Mouse (Mus musculus): ENCODE data around the gene Thap3. TPM values are rescaled to one million over a fixed set of nuclear protein-coding genes. Genes with fewer than 3 reads are reported as not detected.

The Thap3 gene
- polyA plus RNA-seq, 1 experiment from 2014 or later, result 26.5 TPM

DNA sequence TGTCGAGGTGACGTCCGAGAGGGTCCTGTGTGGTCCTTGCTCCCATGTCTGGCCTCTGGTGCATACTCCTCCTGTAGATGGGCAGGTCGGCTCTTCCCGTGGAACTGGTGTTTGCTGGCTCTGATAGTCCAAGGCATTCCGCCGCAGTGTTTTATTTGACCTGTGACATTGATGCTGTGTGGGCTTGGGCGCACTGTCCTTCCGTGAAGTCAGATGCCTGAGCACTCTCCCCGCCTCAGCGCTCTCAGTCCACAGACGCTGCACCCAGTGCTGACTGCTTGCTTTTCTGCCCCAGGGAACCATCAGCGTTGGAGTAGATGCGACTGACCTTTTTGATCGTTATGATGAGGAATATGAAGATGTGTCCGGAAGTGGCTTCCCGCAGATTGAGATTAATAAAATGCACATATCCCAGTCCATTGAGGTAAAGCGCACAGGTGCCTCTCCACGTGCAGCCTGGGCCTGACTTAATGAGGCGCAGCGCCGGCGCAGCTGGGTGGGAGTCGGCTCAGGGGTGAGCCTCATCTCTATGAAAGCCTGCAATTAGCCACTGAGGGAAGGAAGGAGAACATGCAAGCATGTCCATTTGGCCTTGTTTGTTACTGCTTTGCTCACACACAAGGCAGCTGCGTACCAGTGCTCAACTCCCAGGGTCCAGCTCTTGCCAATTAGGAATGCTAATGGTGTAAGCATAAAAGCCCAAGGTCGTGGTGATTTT, 20.4 kb downstream of the Thap3 start:
- peaks cover 68% of the 10 kb centered on the region for H3K36me3 ChIP-seq (ENCODE audit: control insufficient read depth, insufficient read depth, low read length)
- WGBS, result 93% methylated on average over 26 of the region's 26 CpGs
- H3K27ac ChIP-seq (replicated peaks in 1 of 2; ENCODE audit: control insufficient read depth in 1 of 2, insufficient read depth in 1 of 2, low read depth in 2 of 2, low read length in 2 of 2), result no peak overlapping the region
- H3K27me3 ChIP-seq (ENCODE audit: control insufficient read depth, insufficient read depth, low read length), result no peaks in the 10 kb centered on the region
- no peak overlapping the region for H3K4me3 ChIP-seq (ENCODE audit: control insufficient read depth in 1 of 2, insufficient read depth in 1 of 2, low read depth in 1 of 2, low read length in 2 of 2)
- no peak overlapping the region for H3K4me2 ChIP-seq (ENCODE audit: low read length)
- no peak for ATAC-seq (ENCODE audit: insufficient number of reproducible peaks, insufficient read depth, low FRiP score, low read depth)
- no peaks in the 10 kb centered on the region; a peak in 1 of 4 replicates for H3K4me1 ChIP-seq (ENCODE audit: control insufficient read depth in 2 of 2, insufficient read depth in 2 of 2, low read length in 2 of 2)
- H3K9me3 ChIP-seq (ENCODE audit: control insufficient read depth, low read length), result no peaks in the 10 kb centered on the region
- H3K9ac ChIP-seq (ENCODE audit: low read length), result no peak overlapping the region

DNA sequence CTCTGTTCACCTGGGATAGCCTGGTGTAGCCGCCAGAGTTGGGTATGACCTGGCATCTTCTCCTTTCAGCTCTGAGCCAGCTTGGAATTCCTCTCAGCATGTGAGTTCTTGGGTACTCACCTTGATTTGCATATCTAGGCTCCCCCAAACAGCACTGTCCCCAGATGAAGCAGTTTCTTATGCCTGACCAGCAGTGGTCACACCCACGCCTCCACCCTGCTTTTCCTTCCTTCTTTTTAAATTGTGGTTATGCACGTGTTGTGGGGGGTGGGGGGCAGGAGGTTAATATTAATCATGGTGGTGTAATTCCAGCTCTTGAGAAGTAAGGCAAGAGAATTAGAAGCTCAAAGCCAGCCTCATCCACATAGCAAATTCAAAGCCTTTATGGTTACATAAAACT, 26.0 kb downstream of the Thap3 start:
- no peaks in the 10 kb centered on the region for H3K9me3 ChIP-seq (ENCODE audit: control insufficient read depth, low read length)
- H3K27ac ChIP-seq (replicated peaks in 1 of 2; ENCODE audit: control insufficient read depth in 1 of 2, insufficient read depth in 1 of 2, low read depth in 2 of 2, low read length in 2 of 2), result no peak overlapping the region
- no peak overlapping the region for H3K4me2 ChIP-seq (ENCODE audit: low read length)
- no peak overlapping the region for H3K9ac ChIP-seq (ENCODE audit: low read length)
- peaks cover 73% of the 10 kb centered on the region for H3K36me3 ChIP-seq (ENCODE audit: control insufficient read depth, insufficient read depth, low read length)
- WGBS, result 83% methylated on average over 3 of the region's 3 CpGs
- H3K27me3 ChIP-seq (ENCODE audit: control insufficient read depth, insufficient read depth, low read length), result no peaks in the 10 kb centered on the region
- H3K4me3 ChIP-seq (ENCODE audit: control insufficient read depth in 1 of 2, insufficient read depth in 1 of 2, low read depth in 1 of 2, low read length in 2 of 2), result no peak overlapping the region
- no peaks in the 10 kb centered on the region for H3K4me1 ChIP-seq (ENCODE audit: control insufficient read depth in 2 of 2, insufficient read depth in 2 of 2, low read length in 2 of 2)
- ATAC-seq (ENCODE audit: insufficient number of reproducible peaks, insufficient read depth, low FRiP score, low read depth), result no peak

DNA sequence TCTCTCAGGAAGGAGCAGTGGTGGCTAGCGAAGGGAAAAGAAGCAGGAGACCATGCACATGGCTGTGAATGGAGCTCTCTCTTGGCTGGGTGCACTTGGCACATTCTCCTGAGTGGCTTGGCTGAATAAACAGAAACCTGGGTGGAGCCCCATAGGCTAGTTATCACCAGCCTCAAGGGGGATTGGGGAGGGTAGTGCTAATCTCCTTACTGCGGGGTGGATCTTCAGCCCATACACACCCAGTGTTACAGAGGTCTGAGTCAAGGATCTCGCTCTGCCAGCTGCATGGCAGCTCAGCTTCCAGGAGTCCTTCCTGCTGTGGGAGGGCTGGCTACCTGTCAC, 28.3 kb downstream of the Thap3 start:
- Histone ChIP-seq H3K27ac (replicated peaks in 1 of 2; ENCODE audit: control insufficient read depth in 1 of 2, insufficient read depth in 1 of 2, low read depth in 2 of 2, low read length in 2 of 2) (no peak overlapping the region), H3K9ac (ENCODE audit: low read length) (no peak overlapping the region), H3K4me1 (ENCODE audit: control insufficient read depth in 2 of 2, insufficient read depth in 2 of 2, low read length in 2 of 2) (no peaks in the 10 kb centered on the region), H3K36me3 (ENCODE audit: control insufficient read depth, insufficient read depth, low read length) (peaks cover 84% of the 10 kb centered on the region), H3K4me2 (ENCODE audit: low read length) (no peak overlapping the region), H3K4me3 (ENCODE audit: control insufficient read depth in 1 of 2, insufficient read depth in 1 of 2, low read depth in 1 of 2, low read length in 2 of 2) (no peak overlapping the region), H3K9me3 (ENCODE audit: control insufficient read depth, low read length) (no peaks in the 10 kb centered on the region), H3K27me3 (ENCODE audit: control insufficient read depth, insufficient read depth, low read length) (no peaks in the 10 kb centered on the region)
- ATAC-seq (ENCODE audit: insufficient number of reproducible peaks, insufficient read depth, low FRiP score, low read depth), result no peak
- WGBS, result 66% methylated on average over 3 of the region's 3 CpGs

DNA sequence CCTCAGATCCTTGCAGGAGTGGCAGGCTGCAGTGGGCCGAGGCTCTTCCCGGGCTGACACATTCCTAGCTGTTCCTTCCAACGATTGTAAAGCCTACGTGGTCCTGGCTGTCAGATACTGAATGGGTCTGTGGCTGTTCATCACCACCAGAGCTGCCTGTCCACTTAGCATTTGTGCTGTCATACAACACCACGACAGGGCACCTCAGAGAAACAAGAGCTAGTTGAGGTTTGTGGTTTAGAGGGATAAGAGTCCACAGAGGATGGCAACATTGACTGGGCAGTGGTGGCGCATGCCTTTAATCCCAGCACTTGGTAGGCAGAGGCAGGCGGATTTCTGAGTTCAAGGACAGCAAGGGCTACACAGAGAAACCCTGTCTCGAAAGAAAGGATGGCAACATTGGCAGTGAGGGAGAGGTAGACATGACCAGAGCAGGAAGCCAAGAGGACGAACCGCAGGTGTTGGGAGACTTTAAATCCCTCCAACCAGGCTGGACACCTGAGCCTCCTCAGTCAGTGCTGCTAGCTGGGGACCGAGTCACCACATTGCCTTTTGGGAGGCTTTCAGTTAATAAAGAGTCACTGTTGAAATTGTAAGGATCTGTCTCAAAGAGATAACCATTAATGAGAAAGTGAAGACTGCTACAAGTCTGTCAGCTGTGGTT, 28.8 kb downstream of the Thap3 start:
- Histone ChIP-seq H3K4me1 (ENCODE audit: control insufficient read depth in 2 of 2, insufficient read depth in 2 of 2, low read length in 2 of 2) (no peaks in the 10 kb centered on the region), H3K9me3 (ENCODE audit: control insufficient read depth, low read length) (no peaks in the 10 kb centered on the region), H3K27ac (replicated peaks in 1 of 2; ENCODE audit: control insufficient read depth in 1 of 2, insufficient read depth in 1 of 2, low read depth in 2 of 2, low read length in 2 of 2) (no peak overlapping the region), H3K36me3 (ENCODE audit: control insufficient read depth, insufficient read depth, low read length) (peaks cover 85% of the 10 kb centered on the region), H3K4me2 (ENCODE audit: low read length) (no peak overlapping the region), H3K4me3 (ENCODE audit: control insufficient read depth in 1 of 2, insufficient read depth in 1 of 2, low read depth in 1 of 2, low read length in 2 of 2) (no peak overlapping the region), H3K27me3 (ENCODE audit: control insufficient read depth, insufficient read depth, low read length) (no peaks in the 10 kb centered on the region), H3K9ac (ENCODE audit: low read length) (no peak overlapping the region)
- ATAC-seq (ENCODE audit: insufficient number of reproducible peaks, insufficient read depth, low FRiP score, low read depth), result no peak; the same call in 1 of the 2 replicates
- 82% methylated on average over 11 of the region's 11 CpGs for WGBS

DNA sequence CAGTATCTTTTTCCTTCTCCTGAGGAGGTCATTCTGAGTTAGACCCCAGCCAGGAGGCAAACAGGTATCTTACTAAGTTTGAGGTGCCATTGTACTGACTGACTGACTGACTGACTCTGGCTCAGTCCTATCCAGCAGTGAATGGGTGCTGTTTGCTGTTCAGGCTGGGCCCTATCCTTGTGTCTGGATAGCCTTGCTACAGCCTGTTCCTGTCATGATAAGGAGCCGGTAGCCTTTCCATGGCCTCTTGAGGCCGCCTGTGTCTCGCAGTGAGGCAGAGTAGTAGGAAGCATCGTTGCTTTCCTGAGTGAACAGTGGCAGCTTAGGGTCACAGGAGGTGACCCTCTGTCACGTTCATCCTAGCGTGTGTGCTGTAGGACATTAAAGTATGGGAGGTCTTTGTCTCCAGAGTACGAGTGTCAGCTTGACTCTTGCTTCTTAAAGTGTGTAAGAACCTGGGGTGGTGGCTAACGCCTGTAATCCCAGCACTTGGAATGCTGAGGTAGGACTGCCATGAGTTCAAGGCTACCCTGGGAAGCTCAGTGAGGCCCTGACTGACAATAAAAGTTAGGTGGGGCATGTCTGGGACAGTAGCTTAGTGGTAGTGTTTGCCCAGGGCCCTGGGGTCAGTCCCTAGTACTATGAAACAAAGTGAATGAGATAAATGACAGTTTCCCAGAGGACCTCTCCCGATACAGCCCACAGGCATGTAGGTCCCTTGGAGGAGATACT, 31.0 kb downstream of the Thap3 start:
- Histone ChIP-seq H3K4me1 (ENCODE audit: control insufficient read depth in 2 of 2, insufficient read depth in 2 of 2, low read length in 2 of 2) (no peaks in the 10 kb centered on the region), H3K9ac (ENCODE audit: low read length) (no peak overlapping the region), H3K9me3 (ENCODE audit: control insufficient read depth, low read length) (no peaks in the 10 kb centered on the region), H3K4me3 (ENCODE audit: control insufficient read depth in 1 of 2, insufficient read depth in 1 of 2, low read depth in 1 of 2, low read length in 2 of 2) (no peak overlapping the region), H3K36me3 (ENCODE audit: control insufficient read depth, insufficient read depth, low read length) (peaks cover 89% of the 10 kb centered on the region), H3K27ac (replicated peaks in 1 of 2; ENCODE audit: control insufficient read depth in 1 of 2, insufficient read depth in 1 of 2, low read depth in 2 of 2, low read length in 2 of 2) (no peak overlapping the region), H3K4me2 (ENCODE audit: low read length) (no peak overlapping the region), H3K27me3 (ENCODE audit: control insufficient read depth, insufficient read depth, low read length) (no peaks in the 10 kb centered on the region)
- WGBS, result 37% methylated on average over 9 of the region's 9 CpGs
- no peak for ATAC-seq (ENCODE audit: insufficient number of reproducible peaks, insufficient read depth, low FRiP score, low read depth)

DNA sequence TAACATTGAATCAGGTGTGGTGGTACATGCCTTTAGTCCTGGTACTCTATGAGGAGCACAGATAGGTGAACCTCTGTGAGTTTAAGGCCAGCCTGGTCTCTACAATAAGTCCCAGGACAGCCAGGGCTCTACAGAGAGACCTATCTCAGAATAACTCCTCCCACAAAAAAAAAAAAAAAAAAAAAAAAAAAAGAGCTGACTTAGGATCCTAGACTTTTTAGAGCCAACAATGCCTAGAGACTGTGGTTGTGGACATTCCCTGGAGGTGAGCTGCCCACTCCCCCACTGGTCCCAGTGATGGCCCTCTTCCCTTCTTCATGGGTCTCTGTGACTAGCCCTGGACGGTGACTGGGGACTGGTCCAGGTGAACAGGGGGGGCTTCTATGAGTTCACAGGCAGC, 33.0 kb downstream of the Thap3 start:
- Histone ChIP-seq H3K4me1 (ENCODE audit: control insufficient read depth in 2 of 2, insufficient read depth in 2 of 2, low read length in 2 of 2) (no peaks in the 10 kb centered on the region), H3K9me3 (ENCODE audit: control insufficient read depth, low read length) (no peaks in the 10 kb centered on the region), H3K36me3 (ENCODE audit: control insufficient read depth, insufficient read depth, low read length) (peaks cover 90% of the 10 kb centered on the region), H3K27me3 (ENCODE audit: control insufficient read depth, insufficient read depth, low read length) (no peaks in the 10 kb centered on the region), H3K4me3 (ENCODE audit: control insufficient read depth in 1 of 2, insufficient read depth in 1 of 2, low read depth in 1 of 2, low read length in 2 of 2) (no peak overlapping the region), H3K27ac (replicated peaks in 1 of 2; ENCODE audit: control insufficient read depth in 1 of 2, insufficient read depth in 1 of 2, low read depth in 2 of 2, low read length in 2 of 2) (no peak overlapping the region), H3K4me2 (ENCODE audit: low read length) (no peak overlapping the region), H3K9ac (ENCODE audit: low read length) (no peak overlapping the region)
- ATAC-seq (ENCODE audit: insufficient number of reproducible peaks, insufficient read depth, low FRiP score, low read depth), result no peak
- WGBS, result 90% methylated on average over 1 of the region's 1 CpGs

DNA sequence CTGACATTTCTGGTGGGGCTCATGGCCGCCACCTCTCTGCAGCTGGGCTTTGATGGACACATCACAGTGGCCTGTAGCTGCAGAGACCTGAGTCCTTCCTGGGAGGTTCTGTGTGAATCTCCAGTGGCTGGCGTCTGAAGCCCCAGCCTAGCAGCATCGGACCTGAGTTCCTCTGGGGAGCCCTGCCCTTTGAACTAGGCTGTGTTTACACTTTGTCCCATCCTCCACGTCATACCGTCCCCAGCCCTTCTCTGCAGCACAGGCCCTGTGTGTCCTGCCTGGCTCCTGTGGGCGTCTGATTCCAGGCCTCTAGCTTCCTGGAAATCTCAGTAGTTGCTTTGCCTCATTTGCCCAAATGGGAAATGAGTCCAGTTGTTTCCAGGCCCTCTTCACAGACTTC, 35.6 kb downstream of the Thap3 start:
- no peak for ATAC-seq (ENCODE audit: insufficient number of reproducible peaks, insufficient read depth, low FRiP score, low read depth)
- H3K36me3 ChIP-seq (ENCODE audit: control insufficient read depth, insufficient read depth, low read length), result peaks cover 65% of the 10 kb centered on the region
- H3K4me1 ChIP-seq (ENCODE audit: control insufficient read depth in 2 of 2, insufficient read depth in 2 of 2, low read length in 2 of 2), result peaks cover 7 to 20% of the 10 kb centered on the region in 2 experiments; a peak in 3 of 4 replicates
- no peak overlapping the region for H3K4me3 ChIP-seq (ENCODE audit: control insufficient read depth in 1 of 2, insufficient read depth in 1 of 2, low read depth in 1 of 2, low read length in 2 of 2)
- H3K9ac ChIP-seq (ENCODE audit: low read length), result no peak overlapping the region
- no peak overlapping the region for H3K27ac ChIP-seq (replicated peaks in 1 of 2; ENCODE audit: control insufficient read depth in 1 of 2, insufficient read depth in 1 of 2, low read depth in 2 of 2, low read length in 2 of 2)
- H3K9me3 ChIP-seq (ENCODE audit: control insufficient read depth, low read length), result no peaks in the 10 kb centered on the region
- 85% methylated on average over 6 of the region's 6 CpGs for WGBS
- no peak overlapping the region for H3K4me2 ChIP-seq (ENCODE audit: low read length)
- no peaks in the 10 kb centered on the region for H3K27me3 ChIP-seq (ENCODE audit: control insufficient read depth, insufficient read depth, low read length)

Measured in heart, embryonic 14.5 days (tissue).